Mouse (Mus musculus) hindbrain, embryonic 15.5 days (tissue): Measurements from ENCODE around the gene Metap1. TPM values are rescaled to one million over a fixed set of nuclear protein-coding genes. Genes with fewer than 3 reads are reported as not detected.

ENCODE experiments used
- ATAC-seq: fragments of 200-750 bp; cut with Nextera tagmentation; 2 replicates; pipeline ENCODE4 v1.8.0; 2017; ENCODE audit warnings: low read depth, moderate number of reproducible peaks, moderate TSS enrichment; ENCODE audit not compliant: low FRiP score
- H3K27ac ChIP-seq: fragments of 300-500 bp; sonication (generic); replicated peaks from 2 replicates; pipeline ENCODE4 v1.5.1; 2015; ENCODE audit warnings: mild to moderate bottlenecking, inconsistent platforms
- H3K27me3 ChIP-seq: fragments of 300-500 bp; sonication (generic); 2 replicates; pipeline ENCODE4 v1.6.1; 2015; ENCODE audit warnings: control low read depth, inconsistent platforms
- H3K36me3 ChIP-seq: fragments of 300-500 bp; sonication (generic); 2 replicates; pipeline ENCODE4 v1.6.1; 2015; ENCODE audit warnings: control low read depth, inconsistent platforms
- H3K4me1 ChIP-seq: fragments of 300-500 bp; sonication (generic); replicated peaks from 2 replicates; pipeline ENCODE4 v1.6.1; 2015; ENCODE audit warnings: control low read depth, inconsistent platforms
- H3K4me2 ChIP-seq: fragments of 300-500 bp; sonication (generic); 2 replicates; pipeline ENCODE4 v1.6.1; 2015; ENCODE audit warnings: moderate library complexity, mild to moderate bottlenecking, inconsistent platforms
- H3K4me3 ChIP-seq: fragments of 300-500 bp; sonication (generic); 2 replicates; pipeline ENCODE4 v1.5.1; 2015; ENCODE audit warnings: mild to moderate bottlenecking, inconsistent platforms
- H3K9ac ChIP-seq: fragments of 300-500 bp; sonication (generic); 2 replicates; pipeline ENCODE4 v1.6.1; 2015; ENCODE audit warnings: inconsistent platforms
- H3K9me3 ChIP-seq: fragments of 300-500 bp; sonication (generic); 2 replicates; pipeline ENCODE4 v1.6.1; 2016; ENCODE audit warnings: control low read depth, inconsistent platforms
- WGBS: fragments of 180-500 bp; shearing (Covaris S2); methylation state at CpG from one replicate; pipeline ENCODE4 v1.1.7; 2015; 5-methylcytosine and 5-hydroxymethylcytosine counted together
- polyA plus RNA-seq: library from polyadenylated mRNA; unstranded; fragments of >200 nt; fragmentation: Nextera tagmentation; extraction: Ambion mirVana; gene quantifications from 2 replicates; pipeline ENCODE4 v1.2.1, GENCODE M21; 2015

Metap1 gene
- polyA plus RNA-seq, 1 experiment from 2014 or later: 46.2 TPM

- H3K27ac ChIP-seq: no peak overlapping the region
- peaks cover 69% of the 10 kb centered on the region for H3K36me3 ChIP-seq
These were observed 25.5 kb downstream of the Metap1 start for GRCm38 (mm10) chr3:138463807-138464206.

GRCm38 (mm10) chr3:138463137-138463536 is 26.2 kb downstream of the Metap1 start:
- ATAC-seq: no peak
- Histone ChIP-seq H3K27ac (no peak overlapping the region), H3K9ac (no peak overlapping the region), H3K9me3 (no peaks in the 10 kb centered on the region), H3K4me3 (no peak overlapping the region), H3K4me2 (no peak overlapping the region), H3K27me3 (no peaks in the 10 kb centered on the region), H3K36me3 (peaks cover 68% of the 10 kb centered on the region), H3K4me1 (no peaks in the 10 kb centered on the region)
- WGBS: 90% methylated on average over 2 of the region's 2 CpGs

More at GRCm38 (mm10) chr3:138463807-138464206, 25.5 kb downstream of the Metap1 start:
- H3K9ac ChIP-seq: no peak overlapping the region
- H3K4me2 ChIP-seq: no peak overlapping the region
- no peak overlapping the region for H3K4me3 ChIP-seq
- H3K27me3 ChIP-seq: no peaks in the 10 kb centered on the region
- H3K4me1 ChIP-seq: no peaks in the 10 kb centered on the region
- 92% methylated on average over 6 of the region's 6 CpGs for WGBS
- H3K9me3 ChIP-seq: no peaks in the 10 kb centered on the region
- ATAC-seq: no peak

- Histone ChIP-seq H3K4me2 (no peak overlapping the region), H3K9me3 (no peaks in the 10 kb centered on the region), H3K4me3 (no peak overlapping the region), H3K9ac (no peak overlapping the region), H3K36me3 (peaks cover 70% of the 10 kb centered on the region), H3K27ac (no peak overlapping the region), H3K27me3 (no peaks in the 10 kb centered on the region), H3K4me1 (no peaks in the 10 kb centered on the region)
- no peak for ATAC-seq
- 93% methylated on average over 3 of the region's 3 CpGs for WGBS
These were observed 27.5 kb downstream of the Metap1 start for GRCm38 (mm10) chr3:138461832-138462231.

GRCm38 (mm10) chr3:138460260-138460659 is 29.1 kb downstream of the Metap1 start:
- Histone ChIP-seq H3K4me1 (no peaks in the 10 kb centered on the region), H3K9me3 (no peaks in the 10 kb centered on the region), H3K4me2 (no peak overlapping the region), H3K27me3 (no peaks in the 10 kb centered on the region), H3K36me3 (peaks cover 75% of the 10 kb centered on the region), H3K27ac (no peak overlapping the region), H3K4me3 (no peak overlapping the region), H3K9ac (no peak overlapping the region)
- WGBS: 79% methylated on average over 13 of the region's 13 CpGs
- no peak for ATAC-seq

- H3K36me3 ChIP-seq: peaks cover 76% of the 10 kb centered on the region
- H3K27ac ChIP-seq: no peak overlapping the region
- H3K27me3 ChIP-seq: no peaks in the 10 kb centered on the region
- no peak overlapping the region for H3K4me2 ChIP-seq
- no peak overlapping the region for H3K9ac ChIP-seq
- no peak for ATAC-seq
- WGBS: 95% methylated on average over 3 of the region's 3 CpGs
- no peaks in the 10 kb centered on the region for H3K9me3 ChIP-seq
- H3K4me3 ChIP-seq: no peak overlapping the region
- H3K4me1 ChIP-seq: no peaks in the 10 kb centered on the region
These were observed 30.9 kb downstream of the Metap1 start for GRCm38 (mm10) chr3:138458441-138458840.

- Histone ChIP-seq H3K4me1 (no peaks in the 10 kb centered on the region), H3K9ac (no peak overlapping the region), H3K27ac (no peak overlapping the region), H3K4me3 (no peak overlapping the region), H3K4me2 (no peak overlapping the region), H3K36me3 (peaks cover 81% of the 10 kb centered on the region), H3K9me3 (no peaks in the 10 kb centered on the region), H3K27me3 (no peaks in the 10 kb centered on the region)
- no peak for ATAC-seq
- 93% methylated on average over 13 of the region's 13 CpGs for WGBS
These were observed 34.4 kb downstream of the Metap1 start for GRCm38 (mm10) chr3:138454711-138455435.

- H3K36me3 ChIP-seq: peaks cover 78% of the 10 kb centered on the region
- H3K27ac ChIP-seq: no peak overlapping the region
- no peak overlapping the region for H3K9ac ChIP-seq
- no peak for ATAC-seq
- no peaks in the 10 kb centered on the region for H3K27me3 ChIP-seq
- H3K4me2 ChIP-seq: no peak overlapping the region
- H3K4me3 ChIP-seq: no peak overlapping the region
- H3K9me3 ChIP-seq: no peaks in the 10 kb centered on the region
- no peaks in the 10 kb centered on the region for H3K4me1 ChIP-seq
- WGBS: 96% methylated on average over 1 of the region's 1 CpGs
These were observed 35.1 kb downstream of the Metap1 start for GRCm38 (mm10) chr3:138454234-138454633.

GRCm38 (mm10) chr3:138452169-138452568 is 37.1 kb downstream of the Metap1 start:
- Histone ChIP-seq H3K9me3 (no peaks in the 10 kb centered on the region), H3K4me1 (no peaks in the 10 kb centered on the region), H3K27ac (no peak overlapping the region), H3K36me3 (peaks cover 71% of the 10 kb centered on the region), H3K4me3 (no peak overlapping the region), H3K9ac (no peak overlapping the region), H3K4me2 (no peak overlapping the region), H3K27me3 (no peaks in the 10 kb centered on the region)
- no peak for ATAC-seq
- 90% methylated on average over 10 of the region's 10 CpGs for WGBS

GRCm38 (mm10) chr3:138448077-138448860 is 41.0 kb downstream of the Metap1 start:
- 71% methylated on average over 12 of the region's 12 CpGs for WGBS
- H3K9me3 ChIP-seq: no peaks in the 10 kb centered on the region
- no peak overlapping the region for H3K9ac ChIP-seq
- ATAC-seq: no peak
- peaks cover 54% of the 10 kb centered on the region for H3K36me3 ChIP-seq
- H3K27ac ChIP-seq: no peak overlapping the region
- peaks cover 10% of the 10 kb centered on the region for H3K4me1 ChIP-seq
- no peak overlapping the region for H3K4me2 ChIP-seq
- H3K27me3 ChIP-seq: no peaks in the 10 kb centered on the region
- H3K4me3 ChIP-seq: no peak overlapping the region

GRCm38 (mm10) chr3:138443465-138443771 is 45.9 kb downstream of the Metap1 start:
- Histone ChIP-seq H3K27me3 (no peaks in the 10 kb centered on the region), H3K4me3 (peak overlapping the region; percentile 91), H3K36me3 (peaks cover 19% of the 10 kb centered on the region), H3K4me1 (peaks cover 10% of the 10 kb centered on the region), H3K9ac (peak overlapping the region; percentile 93), H3K4me2 (peak overlapping the region; percentile 76), H3K27ac (peak overlapping the region; percentile 89), H3K9me3 (no peaks in the 10 kb centered on the region)
- 4% methylated on average over 9 of the region's 9 CpGs for WGBS
- ATAC-seq: no peak

GRCm38 (mm10) chr3:138442612-138443464 is 46.5 kb downstream of the Metap1 start, which contains the start of gene Adh5:
Gene Adh5 (plus strand): TSS chr3:138443093.
- ATAC-seq: peak; percentile 99
- H3K9ac ChIP-seq: peak within 1 kb of the TSS; percentile 93
- H3K36me3 ChIP-seq: peaks cover 18% of the 10 kb centered on the region

GRCm38 (mm10) chr3:138442203-138442602 is 47.1 kb downstream of the Metap1 start:
- Histone ChIP-seq H3K4me1 (peaks cover 10% of the 10 kb centered on the region), H3K27ac (peak overlapping the region; percentile 89), H3K4me2 (peak overlapping the region; percentile 76), H3K36me3 (peaks cover 14% of the 10 kb centered on the region), H3K27me3 (no peaks in the 10 kb centered on the region), H3K4me3 (peak overlapping the region; percentile 91), H3K9ac (peak overlapping the region; percentile 49), H3K9me3 (no peaks in the 10 kb centered on the region)
- no peak for ATAC-seq
- 1% methylated on average over 9 of the region's 9 CpGs for WGBS

More at GRCm38 (mm10) chr3:138442612-138443464, 46.5 kb downstream of the Metap1 start, which contains the start of gene Adh5:
- Histone ChIP-seq H3K27ac (peak within 1 kb of the TSS; percentile 89), H3K4me2 (peak within 1 kb of the TSS; percentile 76), H3K27me3 (no peaks in the 10 kb centered on the region), H3K4me1 (peaks cover 10% of the 10 kb centered on the region), H3K4me3 (peak within 1 kb of the TSS; percentile 91), H3K9me3 (no peaks in the 10 kb centered on the region)
- under 1% methylated on average over 86 of the region's 86 CpGs for WGBS
